Mouse (Mus musculus) limb, embryonic 15.5 days (tissue): ENCODE data around the gene Sstr2. TPM values are rescaled to one million over a fixed set of nuclear protein-coding genes. Genes with fewer than 3 reads are reported as not detected.
"Not testable (repeated sequence)": the region's sequence is repeated elsewhere in the genome, so short reads cannot be mapped to it uniquely, and the experiment has no call there.

ENCODE experiments used
- ATAC-seq: fragments of 200-750 bp; cut with Nextera tagmentation; 2 replicates; pipeline ENCODE4 v1.8.0; 2017; ENCODE audit warnings: low read depth, moderate TSS enrichment; ENCODE audit not compliant: insufficient number of reproducible peaks, low FRiP score, low TSS enrichment
- H3K27ac ChIP-seq: fragments of 300-500 bp; sonication (generic); 2 replicates; pipeline ENCODE4 v1.5.1; 2015; ENCODE audit warnings: moderate library complexity, mild to moderate bottlenecking, inconsistent platforms
- H3K27me3 ChIP-seq: fragments of 300-500 bp; sonication (generic); 2 replicates; pipeline ENCODE4 v1.6.1; 2015; ENCODE audit warnings: inconsistent platforms
- H3K36me3 ChIP-seq: fragments of 300-500 bp; sonication (generic); 2 replicates; pipeline ENCODE4 v1.6.1; 2015; ENCODE audit warnings: inconsistent platforms
- H3K4me1 ChIP-seq: fragments of 300-500 bp; sonication (generic); 2 replicates; pipeline ENCODE4 v1.6.1; 2015; ENCODE audit warnings: inconsistent platforms
- H3K4me2 ChIP-seq: fragments of 300-500 bp; sonication (generic); 2 replicates; pipeline ENCODE4 v1.6.1; 2015; ENCODE audit warnings: mild to moderate bottlenecking, inconsistent platforms
- H3K4me3 ChIP-seq: fragments of 300-500 bp; sonication (generic); 2 replicates; pipeline ENCODE4 v1.5.1; 2015; ENCODE audit warnings: mild to moderate bottlenecking, inconsistent platforms
- H3K9ac ChIP-seq: fragments of 300-500 bp; sonication (generic); 2 replicates; pipeline ENCODE4 v1.6.1; 2015; ENCODE audit warnings: inconsistent platforms
- H3K9me3 ChIP-seq: fragments of 300-500 bp; sonication (generic); 2 replicates; pipeline ENCODE4 v1.6.1; 2016; ENCODE audit warnings: inconsistent platforms
- WGBS: fragments of 180-500 bp; shearing (Covaris S2); methylation state at CpG from one replicate; pipeline ENCODE4 v1.1.7; 2015; 5-methylcytosine and 5-hydroxymethylcytosine counted together
- polyA plus RNA-seq: library from polyadenylated mRNA; unstranded; fragments of >200 nt; fragmentation: Nextera tagmentation; extraction: Ambion mirVana; gene quantifications from 2 replicates; pipeline ENCODE4 v1.2.1, GENCODE M21; 2015

Sstr2 gene
- polyA plus RNA-seq, 1 experiment from 2014 or later, result 1.0 TPM

- ATAC-seq, result peak; percentile 65; the same call in 1 of the 2 replicates
- H3K9me3 ChIP-seq, result no peaks in the 10 kb centered on the region
- H3K27me3 ChIP-seq, result no peaks in the 10 kb centered on the region
- H3K4me2 ChIP-seq, result peak within 1 kb of the TSS; percentile 70
- H3K4me3 ChIP-seq, result peak within 1 kb of the TSS; percentile 84
- H3K4me1 ChIP-seq, result peaks cover 39% of the 10 kb centered on the region
- peaks cover 30% of the 10 kb centered on the region for H3K36me3 ChIP-seq
- under 1% methylated on average over 90 of the region's 91 CpGs for WGBS
- peak within 1 kb of the TSS; percentile 89 for H3K9ac ChIP-seq
- peak within 1 kb of the TSS; percentile 91 for H3K27ac ChIP-seq
Measured at GRCm38 (mm10) chr11:113649353-113650210, 30.4 kb downstream of the Sstr2 start, which contains the start of gene Slc39a11. TSS of gene Slc39a11 (minus strand) at chr11:113650079.

- peaks cover 47% of the 10 kb centered on the region for H3K36me3 ChIP-seq
- H3K4me1 ChIP-seq, result peaks cover 49% of the 10 kb centered on the region
- ATAC-seq, result no peak
- H3K9ac ChIP-seq, result no peak overlapping the region
- WGBS, result 48% methylated on average over 22 of the region's 22 CpGs
- no peaks in the 10 kb centered on the region for H3K9me3 ChIP-seq
- no peak overlapping the region for H3K4me2 ChIP-seq
- no peaks in the 10 kb centered on the region for H3K27me3 ChIP-seq
- no peak overlapping the region for H3K4me3 ChIP-seq
- H3K27ac ChIP-seq, result peak overlapping the region; percentile 17; the same call in 1 of the 2 replicates
Measured at GRCm38 (mm10) chr11:113651206-113651906, 32.2 kb downstream of the Sstr2 start.

DNA sequence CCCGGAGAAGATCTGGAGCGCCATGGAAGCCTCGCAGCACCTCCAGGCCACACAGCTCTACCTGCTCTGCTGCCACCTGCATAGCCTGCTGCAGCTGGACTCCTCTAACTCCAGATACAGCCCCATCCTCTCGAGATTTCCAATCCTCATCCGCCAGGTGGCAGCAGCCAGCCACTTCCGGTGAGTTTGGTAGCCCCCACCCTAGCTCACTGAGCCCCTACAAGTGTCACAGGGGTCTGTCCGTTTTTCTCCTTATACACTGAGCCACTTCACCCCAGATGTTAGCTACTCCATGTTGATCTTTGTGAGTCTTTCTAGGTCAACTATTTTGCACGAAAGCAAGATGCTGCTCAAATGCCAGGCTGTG, 32.7 kb downstream of the Sstr2 start:
- Histone ChIP-seq H3K4me3 (no peak overlapping the region), H3K9ac (no peak overlapping the region), H3K9me3 (no peaks in the 10 kb centered on the region), H3K4me1 (peaks cover 49% of the 10 kb centered on the region), H3K27ac (no peak overlapping the region), H3K27me3 (no peaks in the 10 kb centered on the region), H3K4me2 (no peak overlapping the region), H3K36me3 (peaks cover 52% of the 10 kb centered on the region)
- WGBS, result 46% methylated on average over 8 of the region's 8 CpGs
- no peak for ATAC-seq

DNA sequence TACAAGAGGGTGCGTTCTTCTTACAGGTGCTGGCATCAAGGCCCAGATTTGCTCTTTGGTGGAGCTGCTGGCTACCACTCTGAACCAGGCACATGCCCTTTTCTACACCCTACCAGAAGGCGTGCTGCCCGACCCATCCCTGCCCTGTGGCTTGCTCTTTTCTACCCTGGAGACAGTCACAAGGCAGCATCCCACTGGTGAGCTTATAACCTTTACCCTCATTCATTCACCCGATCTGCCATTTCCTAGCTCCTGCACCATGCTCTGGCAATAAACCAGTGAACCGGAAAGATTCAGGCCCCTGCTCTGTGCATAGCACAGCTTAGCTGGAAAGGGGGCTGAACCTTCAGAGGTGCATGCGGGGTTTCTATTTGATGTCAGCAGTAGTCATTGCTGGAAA, 33.4 kb downstream of the Sstr2 start:
- Histone ChIP-seq H3K27ac (no peak overlapping the region), H3K4me2 (no peak overlapping the region), H3K4me1 (peaks cover 46% of the 10 kb centered on the region), H3K9ac (no peak overlapping the region), H3K9me3 (no peaks in the 10 kb centered on the region), H3K36me3 (peaks cover 58% of the 10 kb centered on the region), H3K27me3 (no peaks in the 10 kb centered on the region), H3K4me3 (no peak overlapping the region)
- 88% methylated on average over 6 of the region's 6 CpGs for WGBS
- no peak for ATAC-seq

GRCm38 (mm10) chr11:113654105-113654504, 35.0 kb downstream of the Sstr2 start:
- peaks cover 33% of the 10 kb centered on the region for H3K4me1 ChIP-seq
- peak overlapping the region; percentile 54 for H3K27ac ChIP-seq
- H3K4me3 ChIP-seq, result no peak overlapping the region
- ATAC-seq, result no peak
- peaks cover 74% of the 10 kb centered on the region for H3K36me3 ChIP-seq
- no peak overlapping the region for H3K4me2 ChIP-seq
- no peaks in the 10 kb centered on the region for H3K27me3 ChIP-seq
- WGBS, result 67% methylated on average over 15 of the region's 15 CpGs
- H3K9me3 ChIP-seq, result no peaks in the 10 kb centered on the region
- H3K9ac ChIP-seq, result no peak overlapping the region

DNA sequence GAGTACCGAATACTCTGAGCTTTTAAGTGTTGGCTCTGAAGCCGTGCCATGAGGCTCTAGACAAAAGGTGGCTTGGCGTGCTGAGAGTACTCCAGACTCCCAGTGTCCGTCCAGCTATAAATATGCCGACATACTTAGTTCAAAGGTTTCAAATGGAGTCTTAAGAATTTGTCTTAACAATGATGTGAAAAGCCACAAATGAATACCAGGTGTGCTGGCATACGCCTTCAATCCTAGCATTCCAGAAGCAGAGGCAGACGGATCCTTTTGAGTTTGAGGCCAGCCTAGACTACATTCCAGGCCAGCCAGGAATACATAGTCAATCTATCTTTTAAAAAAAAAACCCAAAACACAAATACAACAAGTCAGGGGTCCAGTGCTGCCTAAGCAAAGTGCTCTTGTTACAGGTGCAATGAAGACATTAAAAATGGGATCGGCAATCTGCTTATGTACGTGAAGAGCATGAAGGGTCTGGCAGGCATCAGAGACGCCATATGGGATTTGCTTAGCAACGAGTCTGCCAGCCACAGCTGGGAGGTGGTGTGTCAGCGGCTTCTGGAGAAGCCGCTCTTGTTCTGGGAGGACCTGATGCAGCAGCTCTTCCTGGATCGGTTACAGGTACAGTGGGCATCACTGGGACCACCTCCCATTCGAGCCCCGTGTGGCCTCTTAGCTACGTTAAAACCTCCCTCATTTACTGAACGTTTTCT, 35.6 kb downstream of the Sstr2 start:
- Histone ChIP-seq H3K9ac (no peak overlapping the region), H3K9me3 (no peaks in the 10 kb centered on the region), H3K4me3 (no peak overlapping the region), H3K36me3 (peaks cover 79% of the 10 kb centered on the region), H3K27ac (peak overlapping the region; percentile 54; the same call in 1 of the 2 replicates), H3K27me3 (no peaks in the 10 kb centered on the region), H3K4me1 (peaks cover 33% of the 10 kb centered on the region), H3K4me2 (no peak overlapping the region)
- no peak for ATAC-seq
- WGBS, result 32% methylated on average over 18 of the region's 18 CpGs

GRCm38 (mm10) chr11:113656511-113656932, 37.4 kb downstream of the Sstr2 start:
- Histone ChIP-seq H3K4me3 (no peak overlapping the region), H3K9me3 (no peaks in the 10 kb centered on the region), H3K36me3 (peaks cover 94% of the 10 kb centered on the region), H3K27me3 (no peaks in the 10 kb centered on the region), H3K9ac (no peak overlapping the region), H3K4me2 (no peak overlapping the region), H3K27ac (no peak overlapping the region), H3K4me1 (peaks cover 21% of the 10 kb centered on the region)
- no peak for ATAC-seq
- WGBS, result 87% methylated on average over 8 of the region's 8 CpGs

DNA sequence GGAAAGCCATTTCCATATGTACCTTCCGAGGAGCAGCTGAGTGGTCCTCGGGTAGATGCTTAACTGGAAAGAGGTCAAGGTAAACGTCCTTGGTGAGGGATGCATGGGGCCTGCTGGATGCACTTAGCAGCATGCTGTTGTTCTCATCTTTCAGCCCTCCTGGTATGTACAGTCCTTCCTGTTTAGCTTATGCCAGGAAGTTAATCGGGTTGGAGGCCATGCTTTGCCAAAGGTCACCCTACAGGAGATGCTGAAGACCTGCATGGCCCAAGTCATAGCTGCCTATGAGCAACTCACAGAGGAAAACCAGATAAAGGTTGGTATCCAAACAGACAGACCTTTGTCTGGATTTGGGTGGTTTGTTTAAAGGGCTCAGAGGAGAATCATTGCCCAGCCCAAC, 38.1 kb downstream of the Sstr2 start:
- no peak for ATAC-seq
- Histone ChIP-seq H3K27ac (no peak overlapping the region), H3K4me3 (no peak overlapping the region), H3K27me3 (no peaks in the 10 kb centered on the region), H3K4me2 (no peak overlapping the region), H3K9me3 (no peaks in the 10 kb centered on the region), H3K4me1 (peaks cover 18% of the 10 kb centered on the region), H3K9ac (no peak overlapping the region), H3K36me3 (peaks cover 95% of the 10 kb centered on the region)
- WGBS, result 68% methylated on average over 4 of the region's 4 CpGs

GRCm38 (mm10) chr11:113658319-113658718, 39.2 kb downstream of the Sstr2 start:
- Histone ChIP-seq H3K4me2 (no peak overlapping the region), H3K27ac (no peak overlapping the region), H3K36me3 (peaks cover 92% of the 10 kb centered on the region), H3K9me3 (no peaks in the 10 kb centered on the region), H3K27me3 (no peaks in the 10 kb centered on the region), H3K9ac (no peak overlapping the region), H3K4me1 (peaks cover 18% of the 10 kb centered on the region), H3K4me3 (no peak overlapping the region)
- 85% methylated on average over 8 of the region's 8 CpGs for WGBS
- ATAC-seq, result no peak

DNA sequence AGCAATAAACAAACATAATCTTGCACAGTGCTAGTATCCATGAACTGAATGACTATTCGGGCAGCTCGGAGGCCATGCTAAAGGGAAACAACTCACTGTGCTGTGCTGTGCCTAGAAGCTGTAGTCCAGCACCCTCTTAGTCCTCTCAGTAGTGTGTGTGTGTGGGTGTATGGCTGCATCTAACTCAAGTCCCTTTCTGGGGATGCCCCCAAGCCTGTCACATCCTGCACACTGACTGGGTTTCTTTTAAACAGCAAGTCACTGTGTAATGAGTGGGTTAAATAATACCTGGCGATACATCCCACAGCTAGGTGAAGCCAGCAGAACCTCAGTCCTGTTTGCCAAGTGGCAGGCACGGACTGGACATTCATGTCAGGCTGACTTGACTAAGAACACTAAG, 39.6 kb downstream of the Sstr2 start:
- no peak overlapping the region for H3K4me2 ChIP-seq
- H3K9ac ChIP-seq, result no peak overlapping the region
- no peak overlapping the region for H3K27ac ChIP-seq
- peaks cover 92% of the 10 kb centered on the region for H3K36me3 ChIP-seq
- no peaks in the 10 kb centered on the region for H3K27me3 ChIP-seq
- H3K4me1 ChIP-seq, result peaks cover 17% of the 10 kb centered on the region
- no peak for ATAC-seq
- WGBS, result 78% methylated on average over 4 of the region's 4 CpGs
- no peak overlapping the region for H3K4me3 ChIP-seq
- H3K9me3 ChIP-seq, result no peaks in the 10 kb centered on the region

- not testable (repeated sequence) for ATAC-seq, H3K4me1 ChIP-seq, H3K4me3 ChIP-seq, H3K9me3 ChIP-seq, H3K9ac ChIP-seq, H3K27ac ChIP-seq, H3K27me3 ChIP-seq, H3K4me2 ChIP-seq
- 94% methylated on average over 3 of the region's 3 CpGs for WGBS
- peaks cover 86% of the 10 kb centered on the region for H3K36me3 ChIP-seq
Measured at GRCm38 (mm10) chr11:113660213-113660612, 41.1 kb downstream of the Sstr2 start.
